Comparison of ENCODE assay signal across 10 mouse cellular contexts in genomic region chr4:97623165-97623564, GRCm38 (mm10).
DNase-seq lines count a peak whose midpoint lies in the region; ATAC-seq lines count a peak whose summit lies in the region.
"Had no signal": no experiment of that assay in that cellular context is flagged by ENCODE, and none has a peak within 500 bp of the region (broad histone marks: within the 10 kb centered on the region; RNA-seq: fewer than 3 reads in every experiment).

No protein-coding gene starts in this region.

- H3K9ac ChIP-seq in intestine, embryonic 14.5 days (ENCODE audit: low read length) = no peak overlapping the region
- no peak overlapping the region for H3K9ac ChIP-seq in intestine, embryonic 15.5 days
- H3K9ac ChIP-seq: embryonic facial prominence, embryonic 12.5 days had no signal

- H3K36me3 ChIP-seq in intestine, embryonic 14.5 days (ENCODE audit: control insufficient read depth, insufficient read depth, low read length) = no peaks in the 10 kb centered on the region
- no peaks in the 10 kb centered on the region for H3K36me3 ChIP-seq in intestine, embryonic 15.5 days
- H3K36me3 ChIP-seq: embryonic facial prominence, embryonic 12.5 days had no signal

- no peak overlapping the region for H3K4me2 ChIP-seq in intestine, embryonic 14.5 days (ENCODE audit: low read length)
- H3K4me2 ChIP-seq in intestine, embryonic 15.5 days (replicated peaks) = no peak overlapping the region
- H3K4me2 ChIP-seq: embryonic facial prominence, embryonic 12.5 days had no signal

- no peak for ATAC-seq in intestine, embryonic 14.5 days (replicated peaks; ENCODE audit: low FRiP score, low TSS enrichment, low read depth)
- ATAC-seq in intestine, embryonic 15.5 days = no peak
- ATAC-seq in megakaryocyte progenitor cell, adult 5-6 weeks (replicated peaks; ENCODE audit: poor library complexity) = peak; percentile 48

- no peak overlapping the region for H3K27ac ChIP-seq in intestine, embryonic 14.5 days (ENCODE audit: low read depth)
- no peak overlapping the region for H3K27ac ChIP-seq in intestine, embryonic 15.5 days
- H3K27ac ChIP-seq: embryonic facial prominence, embryonic 12.5 days had no signal

- no peaks in the 10 kb centered on the region for H3K9me3 ChIP-seq in intestine, embryonic 14.5 days (ENCODE audit: control insufficient read depth, low read length)
- H3K9me3 ChIP-seq in intestine, embryonic 15.5 days = no peaks in the 10 kb centered on the region
- H3K9me3 ChIP-seq: embryonic facial prominence, embryonic 12.5 days had no signal

- no peaks in the 10 kb centered on the region for H3K27me3 ChIP-seq in intestine, embryonic 14.5 days (replicated peaks; ENCODE audit: control insufficient read depth, insufficient read depth, low read length)
- H3K27me3 ChIP-seq in intestine, embryonic 15.5 days (replicated peaks) = no peaks in the 10 kb centered on the region
- H3K27me3 ChIP-seq: embryonic facial prominence, embryonic 12.5 days had no signal

- H3K4me1 ChIP-seq in intestine, embryonic 14.5 days (replicated peaks; ENCODE audit: control insufficient read depth, insufficient read depth, low read length) = no peaks in the 10 kb centered on the region; the same call in 1 of the 2 replicates
- no peaks in the 10 kb centered on the region for H3K4me1 ChIP-seq in intestine, embryonic 15.5 days (replicated peaks)

- H3K4me3 ChIP-seq in intestine, embryonic 14.5 days (ENCODE audit: low read depth, low read length) = no peak overlapping the region
- no peak overlapping the region for H3K4me3 ChIP-seq in intestine, embryonic 15.5 days (replicated peaks)
- H3K4me3 ChIP-seq: embryonic facial prominence, embryonic 12.5 days; myocyte had no signal

- 84% methylated on average over 5 of the region's 5 CpGs for WGBS in intestine, embryonic 14.5 days
- WGBS in intestine, embryonic 15.5 days = 81% methylated on average over 5 of the region's 5 CpGs

- peak; percentile 35 for DNase-seq in intestine, embryonic 14.5 days (ENCODE audit: low spot score)
- DNase-seq in lung, postnatal 10 days = peak; percentile 45
- DNase-seq in lung, adult 18-20 months = no peak
- peak; percentile 7 for DNase-seq in ZHBTc4 (ENCODE audit: low read depth, low spot score)
- no peak for DNase-seq in c-Kit-positive CD71-positive TER-119-positive erythroid progenitor cells, embryonic 14.5 days (ENCODE audit: low spot score)
- DNase-seq: layer of hippocampus, adult 9-11 months had no signal

Comparison
In these comparisons a context has a peak if more than half of its experiments do, and no peak if none do; other contexts are left out.
1. DNase-seq: peak in intestine, embryonic 14.5 days (single experiment), lung, postnatal 10 days (single experiment) and ZHBTc4 (single experiment); none in lung, adult 18-20 months (0 of 2) and c-Kit-positive CD71-positive TER-119-positive erythroid progenitor cells, embryonic 14.5 days (single experiment).